Mouse (Mus musculus) T-helper 2 cell (primary cell): ENCODE measurements at regions not wholly inside any gene's neighbourhood (a gene's known extent, or its start where the extent isn't known, plus 50 kb on each side); places are given as distances from the start of the nearest gene placed in this dataset.

ENCODE experiments used
- in situ Hi-C: fragments of 300-600 bp; cut with MboI, MseI; formaldehyde crosslinking; loops from one replicate; pipeline ENCODE4 v1.15.1; 2025; ENCODE audit warnings: high pct_unique_total_duplicates

- in situ Hi-C loops: no loop called here
These were observed 53.5 kb upstream of the Akr1e1 start for GRCm38 (mm10) chr13:4662336-4663101.
